Mouse (Mus musculus) right cerebral cortex, postnatal 25 days (tissue): ENCODE data around the gene Gm14412.
"Not testable (repeated sequence)": the region's sequence is repeated elsewhere in the genome, so short reads cannot be mapped to it uniquely, and the experiment has no call there.

Experiments
- DNase-seq: peaks from one replicate; pipeline ENCODE4 v3.0.0; 2022

Gene Gm14412

GRCm38 (mm10) chr2:177324257-177324733, at the start of gene Gm14412:
Gene Gm14412 (minus strand): TSS chr2:177324307.
- DNase-seq: not testable (repeated sequence)

- DNase-seq: not testable (repeated sequence)
Observed at GRCm38 (mm10) chr2:177329661-177330292, 5.7 kb upstream of the Gm14412 start.

- DNase-seq: not testable (repeated sequence)
Observed at GRCm38 (mm10) chr2:177321361-177321760, 2.7 kb downstream of the Gm14412 start.

DNA sequence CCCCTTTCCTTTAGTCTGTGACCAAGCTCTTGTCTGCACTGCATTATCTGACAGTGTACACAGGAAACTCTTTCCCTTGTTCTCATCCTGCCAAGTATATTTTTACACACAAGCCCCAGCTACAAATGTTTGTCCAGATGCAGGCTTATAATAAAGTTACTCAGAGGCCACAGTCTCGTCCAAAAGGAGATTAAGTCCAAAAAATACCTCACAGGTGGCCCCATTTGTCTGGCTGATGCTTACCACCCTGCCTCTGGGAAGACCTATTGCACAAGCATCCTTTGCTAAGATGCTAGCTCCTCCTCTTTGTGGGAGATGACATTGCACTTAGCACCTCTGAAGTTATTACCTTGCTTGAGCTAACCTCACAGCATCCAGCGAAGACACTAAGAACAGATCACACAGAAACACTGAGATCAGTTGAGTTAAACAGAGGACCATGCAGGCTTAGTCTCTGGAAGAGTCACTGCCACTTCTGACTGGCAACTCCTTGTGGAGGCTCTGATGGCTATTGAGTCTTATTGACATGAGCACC, 3.3 kb downstream of the Gm14412 start:
- DNase-seq: not testable (repeated sequence)

GRCm38 (mm10) chr2:177318996-177319395, 5.1 kb downstream of the Gm14412 start:
- DNase-seq: no peak

GRCm38 (mm10) chr2:177309627-177310026, 14.5 kb downstream of the Gm14412 start:
- not testable (repeated sequence) for DNase-seq

GRCm38 (mm10) chr2:177304980-177305379, 19.1 kb downstream of the Gm14412 start:
- DNase-seq: not testable (repeated sequence)

- DNase-seq: not testable (repeated sequence)
Observed at GRCm38 (mm10) chr2:177283701-177284100, 40.4 kb downstream of the Gm14412 start.

GRCm38 (mm10) chr2:177277754-177278153, 46.4 kb downstream of the Gm14412 start:
- not testable (repeated sequence) for DNase-seq

DNA sequence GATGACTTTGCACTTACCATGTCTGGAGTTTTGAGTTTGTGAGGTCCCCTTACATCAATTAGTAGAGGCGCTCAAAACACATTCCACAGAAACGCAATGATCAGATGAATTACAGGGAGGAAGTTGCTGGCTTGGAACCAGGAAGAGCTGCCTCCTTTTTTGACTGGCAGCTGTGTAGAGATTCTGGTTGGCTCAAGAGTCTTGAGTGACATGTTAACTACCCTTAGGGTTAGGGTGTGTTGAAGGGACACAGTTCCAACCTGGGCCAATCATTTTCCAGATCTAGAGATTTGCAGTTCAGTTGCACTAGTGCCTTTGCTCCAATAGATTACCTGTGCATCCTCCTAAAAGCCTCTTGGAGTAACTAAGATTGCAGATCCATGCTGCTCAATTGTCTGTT, 51.9 kb downstream of the Gm14412 start:
- DNase-seq: not testable (repeated sequence)

GRCm38 (mm10) chr2:177266936-177267335, 57.2 kb downstream of the Gm14412 start, which contains the start of gene Gm14409:
Gene Gm14409 (minus strand): TSS chr2:177267036.
- not testable (repeated sequence) for DNase-seq
